Mouse (Mus musculus) left cerebral cortex, postnatal 4 days (tissue): ENCODE measurements at regions not wholly inside any gene's neighbourhood (a gene's known extent, or its start where the extent isn't known, plus 50 kb on each side); places are given as distances from the start of the nearest gene placed in this dataset.

Source experiments
- DNase-seq: peaks from one replicate; pipeline ENCODE4 v3.0.0-alpha.2; 2022
- intact Hi-C: fragments of 180-260 bp; cut with DNase I; formaldehyde crosslinking; loops from one replicate; pipeline ENCODE4 v1.15.1; 2025

- no peak for DNase-seq
- intact Hi-C loops, result loop anchor here (10.0 kb wide), 1 partner anchor 205 kb away; the partner anchor contains the start of gene Yeats4
Observed at GRCm38 (mm10) chr10:117429459-117430183, 49.8 kb upstream of the Cpsf6 start.
